Mouse (Mus musculus) spleen, adult 12 weeks (tissue): ENCODE results near the gene Golgb1.

Experiments
- DNase-seq: peaks from one replicate; pipeline ENCODE4 v3.0.0; 2022; ENCODE audit warnings: low spot score

The Golgb1 gene

DNA sequence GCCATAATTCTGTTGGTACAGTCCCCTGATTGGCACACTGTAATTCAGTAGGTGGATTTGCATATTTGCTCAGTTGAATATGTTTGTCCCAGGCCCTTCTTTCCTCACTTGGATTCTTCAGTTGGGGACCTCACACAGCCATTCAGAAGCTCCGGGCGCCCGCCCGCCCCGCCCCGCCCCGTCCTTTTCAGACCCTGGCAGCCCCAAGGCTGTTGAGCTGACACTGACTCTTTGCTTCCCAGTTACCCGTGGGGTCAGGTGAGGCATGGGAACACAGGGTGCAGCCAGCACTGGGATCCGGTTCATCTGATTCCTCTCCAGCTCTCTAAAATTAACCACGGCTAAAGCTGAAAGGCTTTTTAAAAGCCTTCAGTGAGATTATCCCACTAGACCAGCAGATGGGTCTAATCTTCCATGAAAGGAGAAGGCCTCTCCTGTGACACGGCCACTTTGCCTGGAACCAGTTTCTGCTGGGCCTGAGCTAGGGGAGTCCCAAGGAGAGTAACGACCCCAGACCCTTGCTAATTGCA lies 70.0 kb downstream of the Golgb1 start:
- DNase-seq: no peak

GRCm38 (mm10) chr16:36946459-36947159 lies 71.7 kb downstream of the Golgb1 start:
- no peak for DNase-seq

- DNase-seq: no peak
Observed at GRCm38 (mm10) chr16:36947646-36948197, 72.8 kb downstream of the Golgb1 start.

- DNase-seq: no peak
Observed at GRCm38 (mm10) chr16:36949614-36950336, 74.8 kb downstream of the Golgb1 start.

GRCm38 (mm10) chr16:36951029-36951428 lies 76.1 kb downstream of the Golgb1 start:
- no peak for DNase-seq

GRCm38 (mm10) chr16:36955106-36955505 lies 80.2 kb downstream of the Golgb1 start:
- DNase-seq: no peak

DNA sequence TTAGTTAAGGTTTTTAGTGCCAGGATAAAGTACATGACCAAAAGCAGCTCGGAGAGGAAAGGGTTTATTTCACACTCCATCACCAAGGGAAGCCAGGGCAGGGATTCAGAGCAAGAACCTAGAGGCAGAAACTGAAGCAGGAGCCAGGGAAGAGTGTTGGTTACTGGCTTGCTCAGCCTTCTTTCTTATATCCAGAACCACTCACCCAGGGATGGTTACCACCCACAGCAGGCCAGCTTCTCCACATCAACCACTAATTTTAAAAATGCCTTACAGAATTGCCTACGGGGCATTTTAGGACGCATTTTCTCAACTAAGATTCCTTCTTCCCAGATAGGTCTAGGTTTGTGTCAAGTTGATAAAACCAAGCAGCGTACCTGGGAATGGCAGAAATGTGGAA lies 88.5 kb downstream of the Golgb1 start:
- no peak for DNase-seq

DNA sequence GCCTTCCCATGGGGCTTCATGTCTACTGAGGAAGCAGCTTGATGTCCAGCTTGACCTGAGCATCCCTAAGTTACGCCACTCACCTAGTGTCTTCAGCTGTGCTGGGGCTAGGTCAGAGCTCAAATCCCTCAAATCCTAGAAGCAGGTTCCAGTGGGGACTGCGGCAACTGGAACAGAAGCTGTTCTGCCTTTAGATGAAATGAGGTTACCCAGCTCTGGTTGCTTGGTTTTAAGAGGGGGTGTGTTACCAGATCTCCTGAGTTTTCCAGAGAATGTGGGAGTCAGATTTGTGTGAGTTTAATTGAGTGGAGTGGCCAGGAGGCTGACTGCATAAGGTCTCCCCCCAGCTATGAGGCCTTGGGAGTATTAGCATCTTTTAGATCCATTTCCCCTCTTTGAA lies 104.2 kb downstream of the Golgb1 start:
- DNase-seq: no peak
